Mouse (Mus musculus) ES-Bruce4 (cell line): ENCODE results near the gene Enam. TPM values are rescaled to one million over a fixed set of nuclear protein-coding genes. Genes with fewer than 3 reads are reported as not detected.
"Not testable (repeated sequence)": the region's sequence is repeated elsewhere in the genome, so short reads cannot be mapped to it uniquely, and the experiment has no call there.

Source experiments
- H3K27ac ChIP-seq: 2 replicates; pipeline ENCODE4 v1.5.1; 2012; ENCODE audit warnings: low read length, inconsistent platforms; ENCODE audit not compliant: insufficient read depth
- H3K27me3 ChIP-seq: 2 replicates; pipeline ENCODE4 v1.6.1; 2012; ENCODE audit warnings: mild to moderate bottlenecking, low read length, inconsistent platforms; ENCODE audit not compliant: control insufficient read depth, poor library complexity, insufficient read depth, severe bottlenecking
- H3K36me3 ChIP-seq: 2 replicates; pipeline ENCODE4 v1.6.1; 2012; ENCODE audit warnings: inconsistent platforms, mild to moderate bottlenecking, low read length, moderate library complexity; ENCODE audit not compliant: control insufficient read depth, poor library complexity, insufficient read depth, severe bottlenecking
- H3K4me1 ChIP-seq: one replicate; pipeline ENCODE4 v1.8.1; 2011; ENCODE audit warnings: low read length; ENCODE audit not compliant: control insufficient read depth, insufficient read depth
- H3K4me3 ChIP-seq: 2 replicates; pipeline ENCODE4 v1.5.1; 2011; ENCODE audit warnings: low read depth, mild to moderate bottlenecking, low read length
- H3K9ac ChIP-seq: 2 replicates; pipeline ENCODE4 v1.6.1; 2012; ENCODE audit warnings: low read depth, mild to moderate bottlenecking, inconsistent platforms; ENCODE audit not compliant: poor library complexity, severe bottlenecking
- H3K9me3 ChIP-seq: replicated peaks from 2 replicates; pipeline ENCODE4 v1.6.1; 2012; ENCODE audit warnings: mild to moderate bottlenecking, low read length, inconsistent platforms; ENCODE audit not compliant: control insufficient read depth, poor library complexity, insufficient read depth, severe bottlenecking
- CTCF ChIP-seq: IDR thresholded peaks from one replicate; pipeline ENCODE4 v1.8.1; 2011; ENCODE audit warnings: low read depth, low read length
- EP300 ChIP-seq: IDR thresholded peaks from 2 replicates; pipeline ENCODE4 v1.6.1; 2011; ENCODE audit warnings: low read depth, low read length; ENCODE audit not compliant: insufficient read depth
- POLR2A ChIP-seq: IDR thresholded peaks from one replicate; pipeline ENCODE4 v1.8.1; 2011; ENCODE audit warnings: low read length; ENCODE audit not compliant: insufficient read depth
- polyA plus RNA-seq: library from polyadenylated mRNA; stranded (reverse); fragments of >200 nt; gene quantifications from 2 replicates; pipeline ENCODE4 v1.2.4, GENCODE M21; 2011; ENCODE audit warnings: low read depth; ENCODE audit not compliant: missing spikeins, insufficient read depth, insufficient read length

Gene Enam
- polyA plus RNA-seq, 1 experiment, result not detected

- Histone ChIP-seq H3K27ac (no peak overlapping the region), H3K27me3 (no peaks in the 10 kb centered on the region), H3K9me3 (no peaks in the 10 kb centered on the region), H3K9ac (no peak overlapping the region), H3K36me3 (no peaks in the 10 kb centered on the region), H3K4me3 (no peak overlapping the region), H3K4me1 (no peaks in the 10 kb centered on the region)
- TF ChIP-seq EP300 (no peak), POLR2A (no peak), CTCF (no peak)
Observed at GRCm38 (mm10) chr5:88534697-88535096, 46.9 kb downstream of the Enam start.

- no peaks in the 10 kb centered on the region for H3K9me3 ChIP-seq
- H3K36me3 ChIP-seq, result no peaks in the 10 kb centered on the region
- no peak for TF ChIP-seq EP300
- TF ChIP-seq CTCF, result no peak
- TF ChIP-seq POLR2A, result no peak
- H3K4me1 ChIP-seq, result no peaks in the 10 kb centered on the region
- no peaks in the 10 kb centered on the region for H3K27me3 ChIP-seq
- H3K9ac ChIP-seq, result no peak overlapping the region
- no peak overlapping the region for H3K4me3 ChIP-seq
- H3K27ac ChIP-seq, result no peak overlapping the region
Observed at GRCm38 (mm10) chr5:88540845-88541244, 53.1 kb downstream of the Enam start.

- no peaks in the 10 kb centered on the region for H3K9me3 ChIP-seq
- H3K27ac ChIP-seq, result no peak overlapping the region
- no peak for TF ChIP-seq POLR2A
- TF ChIP-seq CTCF, result no peak
- no peak for TF ChIP-seq EP300
- H3K4me1 ChIP-seq, result no peaks in the 10 kb centered on the region
- H3K27me3 ChIP-seq, result no peaks in the 10 kb centered on the region
- H3K4me3 ChIP-seq, result no peak overlapping the region
- no peaks in the 10 kb centered on the region for H3K36me3 ChIP-seq
- no peak overlapping the region for H3K9ac ChIP-seq
Observed at GRCm38 (mm10) chr5:88542651-88543282, 55.0 kb downstream of the Enam start.

GRCm38 (mm10) chr5:88544411-88544810, 56.6 kb downstream of the Enam start:
- H3K27ac ChIP-seq, H3K27me3 ChIP-seq, H3K36me3 ChIP-seq, H3K9ac ChIP-seq, H3K4me3 ChIP-seq, H3K4me1 ChIP-seq, H3K9me3 ChIP-seq: not testable (repeated sequence)

- H3K4me1 ChIP-seq, result no peaks in the 10 kb centered on the region
- no peaks in the 10 kb centered on the region for H3K36me3 ChIP-seq
- peak overlapping the region; percentile 72 for H3K9ac ChIP-seq
- TF ChIP-seq EP300, result no peak
- TF ChIP-seq CTCF, result no peak
- no peak for TF ChIP-seq POLR2A
- no peaks in the 10 kb centered on the region for H3K9me3 ChIP-seq
- peak overlapping the region; percentile 63; the same call in 1 of the 2 replicates for H3K27ac ChIP-seq
- H3K27me3 ChIP-seq, result no peaks in the 10 kb centered on the region
- H3K4me3 ChIP-seq, result peak overlapping the region; percentile 61
Observed at GRCm38 (mm10) chr5:88545536-88545935, 57.8 kb downstream of the Enam start.

GRCm38 (mm10) chr5:88553271-88554085, 65.7 kb downstream of the Enam start:
- H3K27me3 ChIP-seq, result no peaks in the 10 kb centered on the region
- no peak for TF ChIP-seq POLR2A
- no peak for TF ChIP-seq CTCF
- no peak for TF ChIP-seq EP300
- H3K36me3 ChIP-seq, result peaks cover 9% of the 10 kb centered on the region
- no peaks in the 10 kb centered on the region for H3K9me3 ChIP-seq
- peak overlapping the region; percentile 91 for H3K9ac ChIP-seq
- H3K4me3 ChIP-seq, result peak overlapping the region; percentile 89
- no peaks in the 10 kb centered on the region for H3K4me1 ChIP-seq
- peak overlapping the region; percentile 35; the same call in 1 of the 2 replicates for H3K27ac ChIP-seq
